Mouse (Mus musculus) myocyte (in vitro differentiated cells): ENCODE data around the gene Camk2n2.

Experiments
- E2F4 ChIP-seq: IDR thresholded peaks from one replicate; pipeline ENCODE4 v1.6.1; 2011; ENCODE audit warnings: mild to moderate bottlenecking, control low read depth, moderate library complexity; ENCODE audit not compliant: insufficient read depth
- MAX ChIP-seq: IDR thresholded peaks from one replicate; pipeline ENCODE4 v1.6.1; 2011; ENCODE audit warnings: low read depth, mild to moderate bottlenecking, control low read depth
- MYOD1 ChIP-seq, 3 experiments: IDR thresholded peaks; one replicate each; pipeline ENCODE4 v1.6.1; 2011; ENCODE audit warnings: control low read depth in 2 of 3, low read depth in 2 of 3, mild to moderate bottlenecking in 2 of 3, moderate library complexity in 1 of 3; ENCODE audit not compliant: insufficient read length in 2 of 3, control insufficient read depth in 1 of 3
- MYOG ChIP-seq, 3 experiments: IDR thresholded peaks; one replicate each; pipeline ENCODE4 v1.6.1; 2011; ENCODE audit warnings: control low read depth in 2 of 3, low read depth in 2 of 3, mild to moderate bottlenecking in 2 of 3; ENCODE audit not compliant: insufficient read length in 2 of 3, control insufficient read depth in 1 of 3, insufficient read depth in 1 of 3
- POLR2A ChIP-seq: IDR thresholded peaks from one replicate; pipeline ENCODE4 v1.6.1; 2011; ENCODE audit warnings: low read depth, mild to moderate bottlenecking, control low read depth, moderate library complexity; ENCODE audit not compliant: insufficient read length
- TCF12 ChIP-seq: IDR thresholded peaks from one replicate; pipeline ENCODE4 v1.6.1; 2011; ENCODE audit warnings: mild to moderate bottlenecking, control low read depth; ENCODE audit not compliant: poor library complexity, insufficient read depth, severe bottlenecking
- USF1 ChIP-seq: IDR thresholded peaks from one replicate; pipeline ENCODE4 v1.6.1; 2011; ENCODE audit warnings: low read depth, mild to moderate bottlenecking, control low read depth, moderate library complexity

GRCm38 (mm10) chr16:20610501-20611356 is 10.4 kb downstream of the Camk2n2 start:
- TF ChIP-seq POLR2A (peak; percentile 99), E2F4 (no peak), MAX (peak; percentile 43), MYOD1 (IDR thresholded peaks at IDR 0.05; ENCODE audit: control insufficient read depth in 1 of 3, insufficient read length in 2 of 3, low read depth in 2 of 3) (peak in 1 of 3 experiments; percentile 26), USF1 (no peak), TCF12 (no peak), MYOG (IDR thresholded peaks at IDR 0.05; ENCODE audit: control insufficient read depth in 1 of 3, insufficient read depth in 1 of 3, insufficient read length in 2 of 3, low read depth in 2 of 3) (peak in 1 of 3 experiments; percentile 57)
